Mouse (Mus musculus): Measurements from ENCODE around the gene Arntl.
"Not testable (repeated sequence)": the region's sequence is repeated elsewhere in the genome, so short reads cannot be mapped to it uniquely, and the experiment has no call there.

Gene Arntl

DNA sequence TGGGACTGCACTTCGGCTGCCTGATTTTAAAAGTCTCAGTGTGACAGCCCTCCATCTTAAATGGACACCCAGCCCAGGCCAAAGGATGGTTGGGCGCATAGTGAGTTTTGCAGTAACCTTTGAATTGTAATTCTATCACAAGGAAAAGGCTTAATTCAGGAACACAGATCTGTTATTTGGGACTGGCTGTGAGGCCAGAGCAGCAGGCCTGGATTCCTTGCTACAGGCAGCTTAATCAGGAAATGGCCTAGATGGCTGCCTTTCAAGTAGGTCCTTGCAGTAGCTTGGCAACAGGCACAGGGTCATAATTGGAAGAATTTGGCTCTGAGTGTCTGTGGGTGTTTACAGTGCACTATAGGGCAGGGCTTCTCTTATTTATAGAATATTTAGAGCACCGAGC, 43.7 kb downstream of the Arntl start:
- DNase-seq (ENCODE audit: low read depth), result peak; percentile 33

DNA sequence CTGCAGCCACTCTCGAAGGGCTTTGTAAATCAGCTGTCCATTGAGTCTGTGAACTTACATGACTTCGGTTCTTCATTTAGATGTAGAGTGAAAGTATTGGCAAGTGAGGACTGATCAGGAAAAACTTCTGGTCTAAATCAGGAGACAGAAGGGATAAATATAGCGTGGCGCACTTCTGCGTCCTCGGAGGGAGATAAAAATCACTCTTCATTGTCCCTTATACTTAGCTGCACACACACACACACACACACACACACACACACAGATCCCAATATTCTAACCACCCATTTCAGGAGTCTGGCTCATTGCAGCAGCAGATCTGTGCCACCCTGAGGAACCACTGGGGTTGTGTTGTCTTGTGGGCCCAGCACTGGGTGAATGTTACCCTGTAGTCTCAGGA, 44.3 kb downstream of the Arntl start:
- DNase-seq (ENCODE audit: low read depth), result no peak

DNA sequence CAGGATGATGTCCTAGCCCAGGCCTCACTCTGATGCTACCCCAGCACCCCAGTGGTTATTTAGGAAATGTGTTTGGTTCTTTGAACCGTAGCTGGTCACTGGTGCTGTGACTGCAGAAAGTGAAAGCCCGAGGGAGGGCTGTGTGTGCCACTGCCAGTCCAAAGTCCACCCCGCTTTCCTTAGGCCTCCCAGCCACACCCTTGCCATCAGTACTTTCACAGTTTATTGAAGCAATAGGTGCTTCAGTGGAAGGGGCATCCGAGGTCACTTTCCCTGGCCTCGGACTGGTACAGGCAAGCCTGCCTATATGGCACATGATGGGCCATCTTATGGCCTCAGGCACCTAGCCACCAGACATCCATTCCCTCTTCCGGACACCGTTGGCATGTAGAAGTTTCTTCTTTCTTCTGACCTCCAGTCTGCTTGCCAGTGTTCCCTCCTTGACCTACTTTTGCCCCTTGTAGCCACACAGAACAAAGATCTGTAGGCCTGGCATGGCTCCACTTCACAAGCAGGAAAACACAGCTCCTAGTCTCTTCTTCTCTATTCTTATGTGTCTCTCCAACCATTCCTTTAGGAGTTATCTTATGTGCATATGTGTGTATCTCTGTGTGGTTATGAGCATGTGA, 46.6 kb downstream of the Arntl start:
- no peak for DNase-seq (ENCODE audit: low read depth)

DNA sequence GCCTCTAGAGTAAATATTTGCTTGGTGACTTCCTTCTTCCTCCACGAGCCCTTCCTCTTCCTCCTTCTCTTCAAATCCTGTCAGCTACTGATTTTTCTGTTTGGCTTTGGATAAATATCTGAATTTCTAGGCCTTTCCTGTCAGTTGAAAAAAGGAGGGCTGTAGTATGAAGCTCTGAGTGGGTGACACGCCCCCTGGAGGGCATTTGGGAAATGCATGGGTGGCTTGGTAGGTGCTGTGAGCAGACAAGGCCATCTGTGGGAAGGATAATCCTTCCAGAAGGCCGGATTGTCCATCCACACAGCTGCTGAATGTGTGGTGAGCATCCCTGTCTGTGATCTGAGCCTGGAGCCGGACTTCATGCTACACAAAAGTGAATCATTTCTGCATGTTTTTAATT, 48.8 kb downstream of the Arntl start:
- peak; percentile 66 for DNase-seq (ENCODE audit: low read depth)

DNA sequence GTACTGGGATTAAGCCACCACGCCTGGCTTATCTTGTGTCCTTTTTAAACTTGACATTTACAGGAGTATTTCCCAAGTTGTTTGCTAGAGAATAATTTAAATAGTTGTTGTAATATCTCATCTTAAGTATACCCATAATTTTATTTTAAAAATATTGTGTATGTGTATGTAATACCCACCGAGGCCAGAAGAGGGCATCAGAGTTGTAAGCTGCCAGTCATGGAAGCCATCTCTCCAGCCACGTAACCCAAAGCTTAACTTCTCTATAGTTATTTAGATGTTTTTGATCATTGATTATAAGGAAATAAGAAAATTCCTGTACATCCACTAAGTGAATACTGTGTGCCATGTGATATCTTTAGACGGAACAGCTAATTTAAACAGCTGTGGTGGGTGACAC, 51.2 kb downstream of the Arntl start:
- DNase-seq (ENCODE audit: low read depth), result peak; percentile 39

DNA sequence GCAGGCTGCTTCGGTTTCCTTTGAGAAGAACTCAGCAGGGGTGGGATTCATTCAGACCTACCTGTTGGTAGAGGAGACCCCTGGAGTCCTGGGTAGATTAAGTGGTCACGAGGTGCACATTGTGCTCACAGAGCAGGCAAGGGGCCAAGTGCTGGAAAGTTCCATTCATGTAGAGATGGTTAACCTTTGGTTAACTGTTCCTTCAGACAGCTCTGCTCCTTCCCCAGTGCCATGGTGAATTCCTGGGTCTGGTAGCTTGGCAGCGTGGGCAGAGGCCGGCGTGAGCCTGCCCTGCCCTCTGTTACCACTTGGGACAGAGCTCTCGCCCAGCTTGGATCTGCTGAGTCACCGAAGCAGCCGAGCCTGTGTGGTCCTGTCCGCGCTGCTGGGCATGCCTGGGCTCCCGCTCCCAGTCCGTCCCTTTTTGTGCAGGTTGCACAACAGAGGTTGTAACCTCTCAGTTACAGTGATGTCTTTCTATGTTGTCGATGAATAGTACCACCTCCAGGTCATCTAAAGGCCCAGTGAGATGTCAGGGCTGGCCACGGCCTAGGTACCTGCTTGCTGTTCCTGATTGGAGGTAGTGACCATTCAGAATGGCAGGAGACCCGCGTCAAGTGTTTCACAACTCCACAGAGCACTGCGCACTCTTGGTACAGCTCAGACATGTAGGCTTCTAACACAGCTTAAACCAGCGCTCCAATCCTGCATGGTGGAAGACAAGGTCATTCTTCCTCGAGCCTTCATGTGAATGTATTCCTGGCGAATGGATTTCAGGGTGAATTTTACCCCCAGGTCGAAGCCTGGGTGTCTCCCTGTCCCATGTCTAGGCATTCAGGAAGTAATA, 53.3 kb downstream of the Arntl start:
- DNase-seq (ENCODE audit: low read depth), result peak; percentile 53

DNA sequence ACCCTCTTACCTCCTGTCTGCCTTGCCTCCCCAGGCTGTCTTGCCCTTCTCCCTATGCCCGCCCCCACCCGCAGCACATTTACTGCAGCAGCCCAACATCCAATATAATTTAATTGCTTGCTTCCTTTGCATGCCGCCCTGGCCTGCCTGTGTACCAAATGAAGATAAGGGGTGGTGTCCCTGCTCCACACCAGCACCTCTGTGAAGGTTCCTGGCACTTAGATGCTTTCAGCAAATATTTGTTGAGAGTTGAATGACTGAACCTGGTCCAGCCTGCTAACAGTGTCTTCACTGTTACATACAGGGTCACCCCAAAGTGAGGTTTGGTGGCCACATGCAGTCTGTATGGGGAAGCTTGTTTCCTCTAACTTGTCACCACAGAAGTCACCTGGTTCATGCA, 54.4 kb downstream of the Arntl start:
- no peak for DNase-seq (ENCODE audit: low read depth)

DNA sequence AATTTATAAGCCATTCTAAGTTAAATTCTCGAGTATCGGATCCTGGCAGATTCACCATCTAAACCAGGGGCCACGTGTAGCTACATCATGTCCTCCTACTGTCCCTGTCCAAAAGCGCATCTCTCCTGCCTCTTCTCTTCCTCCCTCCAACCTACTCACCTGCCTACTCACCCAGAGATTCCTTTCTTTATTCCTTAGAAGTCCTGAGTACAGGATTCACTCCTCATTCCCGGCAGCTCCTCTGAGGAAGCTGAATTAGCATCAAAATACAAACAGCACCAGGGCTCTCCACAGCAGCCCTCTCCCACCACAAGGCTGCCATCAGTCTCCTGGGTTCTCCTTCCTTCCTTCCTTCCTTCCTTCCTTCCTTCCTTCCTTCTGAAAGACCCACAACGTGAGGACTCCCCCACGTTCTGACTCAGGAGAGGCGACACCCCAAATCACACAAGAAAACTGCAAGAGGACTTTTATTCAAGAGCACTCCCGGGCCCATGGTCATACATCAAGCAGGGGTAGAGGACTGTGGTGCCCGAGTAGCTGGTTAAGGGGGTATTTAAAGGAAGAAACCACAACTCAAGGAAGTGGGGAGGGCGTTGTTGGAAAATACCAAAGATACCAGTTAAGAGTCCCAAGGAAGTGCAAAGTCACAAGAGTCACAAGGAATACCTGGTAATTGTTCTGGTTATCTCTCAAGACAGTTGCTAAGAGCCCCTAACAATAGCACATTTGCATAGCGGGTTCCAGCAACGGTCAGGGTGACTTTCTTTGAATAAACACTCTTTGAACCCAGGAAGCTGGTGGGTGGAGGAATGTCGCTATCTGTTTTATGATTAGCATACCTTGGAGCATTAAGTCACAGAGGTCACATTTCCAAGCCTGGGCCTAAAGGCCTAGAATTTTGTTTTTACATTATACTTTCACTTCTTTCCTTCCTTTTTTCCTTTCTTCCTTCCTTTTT, 55.5 kb downstream of the Arntl start:
- DNase-seq (ENCODE audit: low read depth), result not testable (repeated sequence)

DNA sequence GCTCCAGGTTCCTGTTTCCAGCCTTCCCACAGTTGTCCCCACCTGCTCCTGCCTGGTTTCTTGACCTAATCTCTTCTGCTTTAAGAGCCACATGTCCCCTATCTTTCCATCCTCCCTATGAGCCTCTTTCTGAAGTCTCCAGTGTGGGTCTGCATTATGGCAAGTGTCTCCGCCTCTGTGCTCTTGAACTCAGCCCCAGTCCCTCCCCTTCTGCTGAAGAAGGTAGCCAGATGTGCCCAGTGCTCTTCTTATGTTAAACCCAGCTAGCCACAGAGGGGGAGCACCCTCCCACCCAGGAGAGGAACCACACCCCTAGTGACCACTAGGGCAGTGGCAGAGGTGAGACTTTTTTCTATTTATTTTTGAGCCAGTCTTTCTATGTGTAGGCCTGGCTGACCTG, 56.7 kb downstream of the Arntl start:
- DNase-seq (ENCODE audit: low read depth), result no peak

DNA sequence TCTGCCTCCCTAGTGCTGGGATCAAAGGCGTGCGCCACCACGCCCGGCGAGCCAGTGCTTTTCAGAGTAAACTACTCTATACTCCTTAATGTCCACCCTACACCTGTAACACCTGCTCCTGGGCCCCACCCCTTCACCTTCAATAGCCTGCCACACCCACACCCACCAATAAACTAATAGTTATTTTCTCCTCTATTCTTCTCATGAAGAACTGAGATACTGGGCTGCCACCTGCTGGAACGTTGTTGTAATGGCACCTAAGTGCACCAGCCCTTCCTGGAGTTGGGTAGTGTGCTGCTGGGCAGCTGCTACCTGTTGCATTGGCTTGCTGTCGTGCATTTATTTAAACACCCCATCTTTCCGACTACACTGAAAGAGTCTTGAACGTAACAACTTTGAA, 61.0 kb downstream of the Arntl start:
- peak; percentile 77 for DNase-seq (ENCODE audit: low read depth)

DNA sequence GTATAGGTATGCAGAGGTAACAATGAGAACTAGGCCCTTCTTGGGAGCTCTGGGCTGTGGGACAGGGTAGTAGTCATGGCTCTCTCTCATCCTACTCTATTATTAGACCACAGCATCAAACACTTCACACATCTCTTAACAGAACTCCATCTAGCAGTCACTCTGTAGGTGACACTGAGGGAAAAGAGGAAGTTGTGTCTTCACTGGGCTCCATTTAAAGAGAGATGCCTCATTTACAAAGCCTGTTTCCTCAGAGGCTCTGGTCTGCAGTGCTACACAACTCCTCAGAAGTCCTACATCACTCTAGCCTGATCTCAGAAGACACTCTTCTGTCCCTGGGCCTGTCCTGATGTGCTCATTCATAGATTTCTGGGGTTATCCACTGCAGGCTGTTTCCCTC, 61.8 kb downstream of the Arntl start:
- DNase-seq (ENCODE audit: low read depth), result no peak

DNA sequence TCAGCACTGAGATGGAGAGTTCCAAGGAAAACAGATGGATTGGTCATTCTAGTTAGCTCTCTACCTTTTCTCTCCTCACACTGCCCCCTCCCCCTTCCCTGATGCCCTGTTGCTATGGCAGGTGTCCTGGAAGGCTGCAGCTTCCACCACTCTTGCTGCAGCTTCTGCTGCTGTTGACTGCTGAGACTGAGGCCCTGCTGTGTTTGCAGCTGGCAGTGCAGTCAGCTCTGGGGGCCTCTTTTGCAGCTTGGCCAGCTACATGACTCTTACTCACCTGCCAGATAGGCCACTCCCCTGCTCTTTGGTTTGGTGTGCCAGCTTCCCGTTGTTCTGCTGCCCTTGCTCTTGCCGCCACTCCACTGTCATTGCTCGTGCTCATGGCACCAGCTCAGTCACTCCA, 62.7 kb downstream of the Arntl start:
- no peak for DNase-seq (ENCODE audit: low read depth)

DNA sequence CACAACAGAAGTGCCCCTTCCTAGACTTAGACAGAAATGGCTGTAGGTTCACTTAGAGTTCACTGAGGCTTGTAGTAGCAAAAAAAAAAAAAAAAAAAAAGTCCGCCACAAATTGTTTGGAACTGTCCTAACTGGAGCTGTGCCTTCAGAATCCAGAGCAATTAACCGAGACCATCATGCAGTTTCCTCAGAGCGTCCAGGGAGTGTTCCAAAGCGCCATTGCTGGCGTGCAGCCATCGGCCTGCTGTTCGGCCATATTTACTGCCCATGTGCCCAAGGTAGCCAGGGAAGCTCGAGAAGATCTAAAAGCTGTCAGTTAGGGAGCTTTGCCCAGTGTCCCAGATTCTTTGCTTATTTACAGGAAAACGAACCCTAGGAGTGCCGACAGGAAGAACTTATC, 63.3 kb downstream of the Arntl start:
- no peak for DNase-seq (ENCODE audit: low read depth)

DNA sequence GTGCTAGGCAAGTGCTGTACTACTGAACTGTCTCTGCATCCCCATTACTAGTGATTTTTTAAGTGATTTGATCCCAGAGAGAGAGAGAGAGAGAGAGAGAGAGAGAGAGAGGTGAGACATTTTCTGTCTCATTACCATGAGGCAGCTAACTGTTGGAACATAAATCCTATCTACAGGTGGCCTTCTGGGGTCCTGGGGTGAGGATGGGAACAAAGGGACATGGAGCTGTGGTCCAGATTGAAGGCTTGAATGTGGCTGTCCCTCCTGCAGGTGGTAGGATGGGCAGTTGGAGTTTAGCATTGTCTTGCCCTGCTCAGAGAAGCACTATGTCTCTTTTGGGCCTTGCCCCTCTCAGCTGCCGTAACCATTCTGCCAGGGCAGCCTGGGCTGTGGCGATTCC, 63.7 kb downstream of the Arntl start:
- DNase-seq (ENCODE audit: low read depth), result no peak

DNA sequence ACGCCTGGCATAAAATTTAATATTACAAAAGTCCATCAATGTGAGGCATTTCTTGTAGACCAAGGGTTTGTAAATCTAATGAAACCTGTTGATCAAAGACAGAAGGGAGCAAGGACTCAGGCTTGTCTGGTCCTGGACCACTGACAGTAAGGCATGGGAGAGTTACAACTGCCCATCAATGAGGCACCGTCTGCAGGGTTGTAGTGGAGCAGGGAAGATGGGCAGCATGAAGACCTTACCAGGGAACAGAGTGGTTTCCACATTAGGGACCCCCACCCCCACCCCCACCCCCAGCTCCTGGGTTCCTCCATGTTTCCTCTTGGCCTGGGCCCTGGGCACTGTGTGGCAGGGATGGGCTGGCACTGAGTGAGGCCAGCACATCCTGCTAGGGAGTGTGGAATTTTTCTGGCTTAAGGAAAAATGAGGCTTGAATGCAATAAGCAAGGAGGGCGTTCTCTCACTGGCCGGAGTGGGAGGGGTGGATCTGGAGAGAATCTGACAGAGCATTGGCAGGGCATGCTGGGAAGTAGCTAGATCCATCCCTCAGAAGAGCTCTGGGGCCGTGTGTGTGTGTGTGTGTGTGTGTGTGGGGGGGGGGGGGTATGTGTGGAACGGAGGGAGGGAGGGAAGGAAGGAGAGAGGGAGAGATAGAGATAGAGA, 65.2 kb downstream of the Arntl start:
- no peak for DNase-seq (ENCODE audit: low read depth)

DNA sequence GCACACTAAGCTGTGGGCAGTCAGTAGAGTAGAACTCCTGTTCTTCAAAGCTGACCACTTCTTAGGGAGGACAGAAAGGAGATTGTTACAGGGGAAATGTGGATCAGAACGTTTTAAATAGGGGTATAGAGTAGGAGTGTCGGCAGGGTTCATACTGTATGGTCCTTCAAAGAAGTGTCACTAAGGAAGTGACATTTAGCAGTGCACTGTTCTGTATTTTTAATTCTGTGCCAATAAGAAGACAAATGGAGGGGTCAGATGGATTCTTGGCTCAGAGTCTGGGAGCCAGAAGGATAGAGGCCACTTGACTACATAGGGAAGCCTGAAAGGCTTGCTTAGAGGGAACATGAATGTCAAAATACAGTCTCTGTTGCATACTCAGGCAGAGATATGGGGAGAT, 70.0 kb downstream of the Arntl start:
- DNase-seq (ENCODE audit: low read depth), result no peak

DNA sequence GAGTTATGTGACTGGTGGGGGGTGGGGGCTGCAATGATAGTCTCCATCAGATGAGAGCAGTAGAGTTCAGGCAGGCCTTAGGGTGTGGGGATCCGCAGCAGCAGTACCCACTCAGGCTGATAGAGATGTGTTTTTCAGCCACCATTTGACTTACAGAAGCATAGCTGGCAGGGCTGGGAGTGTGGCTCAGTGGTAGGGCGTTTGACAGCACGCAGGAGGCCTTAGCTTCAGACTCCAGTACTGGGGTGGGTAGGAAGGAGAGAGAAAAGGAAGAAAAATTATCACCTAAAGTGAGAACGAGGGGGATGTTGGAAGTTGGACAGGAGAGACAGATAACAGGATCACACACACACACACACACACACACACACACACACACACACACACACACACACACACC, 71.2 kb downstream of the Arntl start:
- DNase-seq (ENCODE audit: low read depth), result no peak

DNA sequence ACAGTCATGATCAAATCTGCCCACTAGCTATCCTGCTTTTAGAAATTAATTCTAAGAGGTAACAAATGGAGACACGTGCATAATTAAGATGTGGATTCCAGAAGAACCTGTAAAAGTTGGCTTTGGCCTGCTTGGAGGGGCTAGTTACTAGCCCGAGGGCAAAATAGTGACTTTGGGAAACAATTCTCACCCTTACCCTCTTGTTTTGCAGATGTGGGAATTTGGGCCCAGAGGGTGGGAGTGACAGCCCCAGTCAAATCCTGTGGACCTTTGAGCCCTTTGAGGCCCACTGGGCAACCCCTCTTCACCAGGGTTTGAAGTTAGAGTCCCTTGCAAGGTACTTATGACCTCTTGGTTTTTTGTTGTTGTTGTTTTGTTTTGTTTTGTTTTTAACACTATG, 72.0 kb downstream of the Arntl start:
- no peak for DNase-seq (ENCODE audit: low read depth)

DNA sequence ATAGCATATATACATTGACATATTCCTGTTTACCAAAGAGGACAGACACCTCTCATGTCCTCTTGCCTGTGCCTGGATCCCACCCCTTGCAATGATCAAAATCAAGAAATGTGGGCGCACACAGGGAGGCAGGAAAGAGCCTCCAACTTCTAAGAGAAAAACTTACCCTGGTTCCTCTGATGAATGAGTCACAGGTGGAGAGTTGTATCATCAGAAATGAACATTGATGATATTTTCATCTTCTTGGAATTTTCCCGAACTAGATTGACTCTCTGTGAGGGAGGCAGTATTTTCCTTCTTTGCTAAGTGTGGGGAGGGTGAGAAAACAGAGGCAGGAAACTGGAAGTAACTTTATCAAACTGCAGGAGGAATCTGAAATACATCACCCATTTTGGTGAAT, 78.1 kb downstream of the Arntl start:
- DNase-seq (ENCODE audit: low read depth), result no peak

DNA sequence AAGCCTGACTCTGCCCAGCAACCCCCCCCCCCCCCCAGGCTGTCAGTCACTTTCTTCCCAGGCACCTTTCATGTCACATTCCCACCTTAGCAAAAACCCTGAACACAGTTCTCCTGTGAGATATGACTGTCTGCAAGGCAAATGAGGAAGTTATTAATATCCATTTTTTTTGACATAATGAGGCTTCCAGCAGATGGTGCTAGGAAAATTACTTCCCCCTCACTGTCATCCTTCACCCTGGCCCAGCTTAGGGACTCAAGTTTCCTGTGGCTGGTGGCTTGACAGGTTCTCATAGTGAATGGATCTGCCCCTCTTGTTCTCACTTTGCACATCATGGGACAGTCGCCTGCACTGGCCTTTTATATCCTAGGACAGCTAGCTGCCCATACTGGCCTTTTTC, 81.9 kb downstream of the Arntl start:
- no peak for DNase-seq (ENCODE audit: low read depth)

DNA sequence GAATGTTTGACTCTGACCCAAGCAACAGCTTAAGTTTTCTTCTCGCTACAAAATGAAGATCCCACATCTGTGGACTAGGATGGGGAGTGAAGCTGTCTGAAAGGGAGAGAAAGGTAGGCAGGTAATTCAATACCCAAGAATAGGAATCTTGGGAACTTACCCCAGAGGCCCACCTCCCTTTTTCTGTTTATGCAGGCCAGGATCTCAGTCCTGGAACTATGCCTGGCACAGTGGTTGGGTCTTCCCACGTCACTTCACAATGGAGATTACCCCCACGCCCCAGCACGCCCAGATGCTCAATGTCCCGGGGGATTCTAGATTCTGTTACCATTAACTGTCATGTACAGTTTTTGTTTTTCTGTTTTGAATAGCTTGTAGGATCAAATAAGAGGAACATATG, 84.5 kb downstream of the Arntl start:
- no peak for DNase-seq (ENCODE audit: low read depth)

DNA sequence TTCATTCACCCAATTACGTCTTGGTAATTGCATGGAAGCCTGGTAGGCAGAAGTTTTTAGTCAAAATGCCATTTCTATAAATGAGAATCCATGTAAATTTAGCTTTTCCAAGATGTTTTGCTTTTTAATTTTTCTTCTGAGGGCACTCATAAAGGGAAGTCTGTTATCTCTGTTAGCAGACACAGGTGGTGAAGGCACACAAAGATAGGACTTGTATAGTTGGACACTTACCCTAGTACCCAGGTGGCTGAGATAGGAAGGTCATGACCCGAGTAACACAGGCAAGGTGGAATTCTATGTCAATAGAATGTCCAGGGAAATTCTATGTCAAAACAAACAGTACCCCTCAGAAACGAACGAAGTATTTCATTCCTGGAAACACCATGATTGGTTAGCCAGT, 84.9 kb downstream of the Arntl start:
- DNase-seq (ENCODE audit: low read depth), result no peak

Data from NIH3T3 (cell line).